Mouse (Mus musculus): ENCODE measurements around the gene Rps13. TPM values are rescaled to one million over a fixed set of nuclear protein-coding genes. Genes with fewer than 3 reads are reported as not detected.

Gene Rps13
- polyA plus RNA-seq, 1 experiment = 446 TPM

DNA sequence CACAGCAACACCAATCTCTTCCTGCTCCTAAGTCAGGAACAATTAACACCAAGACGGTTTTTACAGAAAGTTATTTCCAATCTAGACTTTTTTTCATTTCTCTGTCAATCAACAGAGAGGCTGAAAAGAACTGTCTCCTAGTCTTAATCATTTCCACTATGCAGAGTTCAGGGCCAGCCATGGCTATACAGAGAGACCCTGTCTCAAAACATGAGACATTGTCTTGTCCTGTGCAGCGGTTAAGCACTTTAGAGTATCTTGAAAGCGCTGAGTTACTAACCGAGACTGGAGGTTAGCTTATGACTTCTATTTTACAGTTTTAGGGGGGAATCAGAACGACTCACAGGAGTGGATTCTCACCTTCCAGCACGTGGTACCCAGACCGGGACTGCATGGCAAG is 5.2 kb downstream of the Rps13 start:
- no peak for TF ChIP-seq POLR2A (IDR thresholded peaks at IDR 0.05; ENCODE audit: borderline replicate concordance, control insufficient read depth, low read depth, low read length)
- Histone ChIP-seq H3K4me1 (ENCODE audit: control insufficient read depth, insufficient read depth, low read length) (peaks cover 2% of the 10 kb centered on the region; the same call in 1 of the 2 replicates), H3K4me3 (replicated peaks; ENCODE audit: control insufficient read depth, low read depth, low read length) (no peak overlapping the region), H3K27ac (ENCODE audit: control insufficient read depth, insufficient read depth, low read depth, low read length, poor library complexity) (no peak overlapping the region; the same call in 1 of the 2 replicates)
- WGBS = 74% methylated on average over 7 of the region's 7 CpGs

DNA sequence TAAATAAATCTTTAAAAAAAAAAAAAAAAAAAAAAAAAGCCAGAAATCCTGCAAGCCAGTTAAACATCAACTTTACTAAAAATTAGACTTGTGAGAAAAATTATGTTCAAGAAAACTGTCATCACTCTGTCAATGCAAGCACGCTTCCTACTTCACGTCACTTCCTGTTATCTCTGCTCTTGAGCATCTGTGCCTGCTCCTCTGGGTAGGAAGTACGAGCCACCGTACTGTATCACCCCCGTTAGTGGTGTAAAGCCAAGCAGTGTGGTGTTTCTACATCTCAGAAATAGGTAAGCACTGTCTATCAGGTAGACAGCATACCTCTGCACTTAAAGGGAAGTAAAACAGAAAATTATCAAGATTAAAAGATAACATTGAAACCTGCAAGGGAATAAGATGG is 6.1 kb downstream of the Rps13 start:
- TF ChIP-seq POLR2A (IDR thresholded peaks at IDR 0.05; ENCODE audit: borderline replicate concordance, control insufficient read depth, low read depth, low read length) (no peak), CTCF (IDR thresholded peaks at IDR 0.05; ENCODE audit: control insufficient read depth, insufficient read depth, low read length) (no peak)
- H3K4me3 ChIP-seq (replicated peaks; ENCODE audit: control insufficient read depth, low read depth, low read length) = no peak overlapping the region
- WGBS = 26% methylated on average over 5 of the region's 5 CpGs
- no peak overlapping the region for H3K27ac ChIP-seq (ENCODE audit: control insufficient read depth, insufficient read depth, low read depth, low read length, poor library complexity)
- H3K4me1 ChIP-seq (ENCODE audit: control insufficient read depth, insufficient read depth, low read length) = no peaks in the 10 kb centered on the region; the same call in 1 of the 2 replicates

DNA sequence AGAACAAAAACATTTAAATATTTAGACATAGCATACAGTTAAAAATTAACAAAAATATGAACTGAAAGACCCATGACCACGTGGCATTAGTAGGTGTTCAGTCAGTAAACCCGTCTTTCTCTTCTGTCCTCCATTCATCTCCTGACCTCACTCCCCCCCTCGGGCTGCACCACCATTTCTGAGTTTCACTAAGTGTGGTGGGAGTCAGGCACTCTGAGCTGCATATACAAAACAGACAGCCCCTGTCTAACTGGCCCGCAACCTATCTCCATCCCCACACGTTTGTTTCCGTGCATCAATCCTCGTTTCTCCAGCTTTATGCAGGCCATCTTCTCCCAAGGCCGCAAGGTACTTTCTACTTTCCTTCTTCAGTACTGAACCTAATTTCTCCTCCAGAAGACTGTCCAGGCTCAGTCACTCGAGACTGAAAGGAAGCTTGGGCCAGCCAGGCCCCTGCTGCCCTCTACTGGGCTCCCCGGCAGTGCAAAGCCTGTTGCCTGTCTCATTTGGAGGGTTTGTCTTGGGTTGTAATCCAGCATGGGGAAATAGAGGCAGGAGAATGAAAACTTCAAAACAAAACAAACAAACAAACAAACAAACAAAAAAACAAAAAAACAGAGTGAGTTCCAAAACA is 10.5 kb downstream of the Rps13 start:
- no peak overlapping the region for H3K4me3 ChIP-seq (replicated peaks; ENCODE audit: control insufficient read depth, low read depth, low read length)
- WGBS = 36% methylated on average over 10 of the region's 10 CpGs
- H3K4me1 ChIP-seq (ENCODE audit: control insufficient read depth, insufficient read depth, low read length) = no peaks in the 10 kb centered on the region
- H3K27ac ChIP-seq (ENCODE audit: control insufficient read depth, insufficient read depth, low read depth, low read length, poor library complexity) = no peak overlapping the region
- TF ChIP-seq CTCF (IDR thresholded peaks at IDR 0.05; ENCODE audit: control insufficient read depth, insufficient read depth, low read length) = peak; percentile 63
- no peak for TF ChIP-seq POLR2A (IDR thresholded peaks at IDR 0.05; ENCODE audit: borderline replicate concordance, control insufficient read depth, low read depth, low read length)

DNA sequence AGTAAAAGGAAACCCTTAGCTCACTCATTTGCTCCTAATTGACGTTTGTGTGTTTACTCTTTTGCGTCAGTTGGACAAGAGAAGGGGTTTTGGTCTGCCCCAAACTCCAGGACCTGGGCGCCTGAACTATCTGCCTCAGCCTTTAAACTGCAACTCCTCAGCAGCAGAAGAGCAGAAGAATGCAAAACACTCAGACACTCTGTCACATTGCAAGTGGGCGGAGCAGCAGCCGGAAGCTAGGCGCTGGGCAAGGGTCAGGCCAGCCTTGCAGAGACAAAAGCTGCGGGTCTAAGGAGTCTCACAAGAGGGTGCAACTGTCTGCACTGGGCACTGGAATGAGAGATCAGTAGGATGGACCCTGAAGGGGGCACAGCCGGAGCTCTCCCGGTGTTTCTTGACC is 24.5 kb downstream of the Rps13 start:
- no peak for TF ChIP-seq CTCF (IDR thresholded peaks at IDR 0.05; ENCODE audit: control insufficient read depth, insufficient read depth, low read length)
- TF ChIP-seq POLR2A (IDR thresholded peaks at IDR 0.05; ENCODE audit: borderline replicate concordance, control insufficient read depth, low read depth, low read length) = no peak
- WGBS = 34% methylated on average over 9 of the region's 9 CpGs
- H3K27ac ChIP-seq (ENCODE audit: control insufficient read depth, insufficient read depth, low read depth, low read length, poor library complexity) = no peak overlapping the region
- no peak overlapping the region for H3K4me3 ChIP-seq (replicated peaks; ENCODE audit: control insufficient read depth, low read depth, low read length)
- no peaks in the 10 kb centered on the region; the same call in 1 of the 2 replicates for H3K4me1 ChIP-seq (ENCODE audit: control insufficient read depth, insufficient read depth, low read length)

DNA sequence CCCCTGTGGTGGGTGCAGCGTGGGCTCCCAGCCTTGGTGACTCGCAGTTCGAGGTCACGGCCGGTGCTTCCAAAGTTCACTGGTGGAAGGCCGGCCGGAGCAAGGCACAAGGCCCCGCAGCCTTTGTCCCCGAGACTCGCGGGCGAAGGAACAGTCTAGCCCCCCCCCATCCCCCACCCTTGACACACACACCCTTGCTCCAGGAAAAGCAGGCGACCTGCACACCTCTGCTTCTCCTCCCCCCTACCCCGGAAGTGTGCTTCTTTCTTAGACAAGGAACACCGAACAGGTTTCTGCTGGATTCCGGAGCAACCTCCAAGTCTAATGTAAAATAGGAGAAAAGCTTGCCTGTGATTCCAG is 25.4 kb downstream of the Rps13 start:
- Histone ChIP-seq H3K4me3 (replicated peaks; ENCODE audit: control insufficient read depth, low read depth, low read length) (peak overlapping the region; percentile 64), H3K27ac (ENCODE audit: control insufficient read depth, insufficient read depth, low read depth, low read length, poor library complexity) (no peak overlapping the region)
- 2% methylated on average over 16 of the region's 16 CpGs for WGBS

DNA sequence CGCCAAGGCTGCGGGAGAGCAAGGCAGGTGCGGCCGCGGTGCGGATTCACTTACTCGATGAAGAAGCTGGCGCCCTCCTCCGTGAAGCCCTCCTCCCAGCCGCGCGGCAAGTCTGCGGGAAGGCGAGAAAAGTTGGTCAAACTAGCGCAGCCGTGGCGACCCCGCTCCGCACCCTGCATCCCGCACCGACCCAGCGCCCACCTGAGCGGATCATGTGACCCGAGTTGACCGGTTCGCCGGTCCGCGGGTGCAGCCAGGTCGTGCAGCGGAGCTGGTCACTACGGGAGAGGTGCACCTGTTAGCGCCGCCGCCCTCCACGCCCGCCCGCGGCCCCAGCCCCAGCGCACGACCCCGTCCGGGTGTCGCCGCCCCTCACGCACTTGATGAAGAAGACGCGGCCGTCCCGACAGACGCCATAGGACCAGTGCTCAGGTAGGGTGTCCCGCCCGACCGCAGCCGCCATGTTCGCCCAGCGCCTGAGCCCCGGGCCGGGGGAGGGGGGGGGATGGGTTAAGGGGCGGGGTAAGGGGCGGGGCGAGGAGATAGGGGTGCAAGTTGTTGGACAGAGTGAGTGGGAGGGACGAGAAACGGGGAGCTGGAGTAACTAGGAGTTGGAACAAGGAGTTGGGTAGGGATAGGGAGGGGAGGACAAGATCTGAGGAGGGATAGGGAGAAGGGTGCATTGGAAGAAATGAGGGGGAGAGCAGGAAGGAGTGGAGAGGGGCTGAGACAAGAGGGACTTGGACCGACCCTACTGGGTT is 25.9 kb downstream of the Rps13 start, which contains the start of gene Plekha7:
TSS of gene Plekha7 (minus strand) at position 506 of the 761 bp plus-strand sequence.
- H3K4me1 ChIP-seq (ENCODE audit: control insufficient read depth, insufficient read depth, low read length) = no peaks in the 10 kb centered on the region; the same call in 1 of the 2 replicates
- H3K4me3 ChIP-seq (replicated peaks; ENCODE audit: control insufficient read depth, low read depth, low read length) = peak within 1 kb of the TSS; percentile 69
- no peak within 1 kb of the TSS; the same call in 1 of the 2 replicates for H3K27ac ChIP-seq (ENCODE audit: control insufficient read depth, insufficient read depth, low read depth, low read length, poor library complexity)
- under 1% methylated on average over 64 of the region's 65 CpGs for whole genome bisulfite sequencing
- TF ChIP-seq POLR2A (IDR thresholded peaks at IDR 0.05; ENCODE audit: borderline replicate concordance, control insufficient read depth, low read depth, low read length) (no peak), CTCF (IDR thresholded peaks at IDR 0.05; ENCODE audit: control insufficient read depth, insufficient read depth, low read length) (no peak)

More for the DNA sequence above, 25.4 kb downstream of the Rps13 start:
- TF ChIP-seq CTCF (IDR thresholded peaks at IDR 0.05; ENCODE audit: control insufficient read depth, insufficient read depth, low read length) = no peak
- no peak for TF ChIP-seq POLR2A (IDR thresholded peaks at IDR 0.05; ENCODE audit: borderline replicate concordance, control insufficient read depth, low read depth, low read length)
- no peaks in the 10 kb centered on the region; the same call in 1 of the 2 replicates for H3K4me1 ChIP-seq (ENCODE audit: control insufficient read depth, insufficient read depth, low read length)

DNA sequence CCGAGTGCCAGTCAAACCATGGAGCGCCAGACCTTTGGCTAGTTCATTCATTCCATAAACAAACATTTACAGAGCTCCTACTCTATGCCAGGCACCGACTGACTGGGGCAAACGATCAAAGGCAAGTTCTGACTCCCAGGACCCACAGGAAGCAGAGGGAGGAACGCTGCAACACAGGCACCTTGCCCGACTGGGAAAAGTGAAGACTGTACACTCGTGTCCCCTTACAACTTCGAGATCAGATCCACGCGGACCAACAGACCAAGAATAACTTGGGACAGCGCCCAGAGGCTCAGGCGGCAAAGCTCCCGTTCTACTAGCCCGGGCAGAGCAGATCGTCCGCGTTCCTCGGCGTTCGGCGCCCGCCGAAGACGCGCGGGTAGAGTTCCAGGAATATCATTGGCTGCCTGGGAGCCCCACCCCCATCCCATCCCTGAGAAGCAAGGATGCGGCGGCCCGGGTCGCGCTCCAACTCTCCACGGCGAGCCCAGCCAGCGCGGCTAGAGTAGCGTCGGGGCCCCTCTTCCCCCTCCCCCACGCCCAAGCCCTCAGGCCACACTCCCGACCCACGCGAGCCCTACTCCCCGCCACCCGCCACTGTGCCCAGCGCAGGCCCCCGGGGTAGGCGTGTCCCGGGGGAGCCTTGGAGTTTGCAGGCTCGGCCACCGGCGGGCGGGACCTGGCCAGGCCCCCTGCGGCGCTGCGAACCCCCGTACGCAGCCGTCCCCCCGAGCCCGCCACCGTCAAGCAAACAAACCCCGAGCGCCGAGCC is 26.7 kb downstream of the Rps13 start:
- no peak for TF ChIP-seq POLR2A (IDR thresholded peaks at IDR 0.05; ENCODE audit: borderline replicate concordance, control insufficient read depth, low read depth, low read length)
- no peak for TF ChIP-seq CTCF (IDR thresholded peaks at IDR 0.05; ENCODE audit: control insufficient read depth, insufficient read depth, low read length)
- H3K27ac ChIP-seq (ENCODE audit: control insufficient read depth, insufficient read depth, low read depth, low read length, poor library complexity) = no peak overlapping the region; the same call in 1 of the 2 replicates
- under 1% methylated on average over 63 of the region's 63 CpGs for WGBS
- H3K4me1 ChIP-seq (ENCODE audit: control insufficient read depth, insufficient read depth, low read length) = no peaks in the 10 kb centered on the region; the same call in 1 of the 2 replicates
- peak overlapping the region; percentile 69 for H3K4me3 ChIP-seq (replicated peaks; ENCODE audit: control insufficient read depth, low read depth, low read length)

DNA sequence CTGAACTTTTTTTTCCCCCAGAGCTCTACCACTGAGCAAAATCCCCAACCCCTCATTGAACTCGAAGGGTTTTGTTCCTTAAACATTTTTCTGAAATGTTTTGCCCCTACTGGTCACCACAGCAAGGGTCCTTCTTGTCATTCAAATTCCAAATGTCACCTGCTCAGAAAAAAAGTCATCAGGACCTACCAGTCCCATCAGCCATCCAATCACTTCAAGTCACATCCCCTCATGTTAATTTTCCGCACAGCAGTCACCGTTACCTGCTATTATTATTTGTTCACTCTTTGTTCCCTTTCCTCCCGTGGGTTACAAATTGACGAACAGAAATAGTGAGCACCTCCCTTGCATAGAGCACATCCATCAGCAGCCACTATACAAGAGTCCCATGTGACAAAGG is 27.4 kb downstream of the Rps13 start:
- H3K27ac ChIP-seq (ENCODE audit: control insufficient read depth, insufficient read depth, low read depth, low read length, poor library complexity) = no peak overlapping the region
- no peak for TF ChIP-seq POLR2A (IDR thresholded peaks at IDR 0.05; ENCODE audit: borderline replicate concordance, control insufficient read depth, low read depth, low read length)
- no peak for TF ChIP-seq CTCF (IDR thresholded peaks at IDR 0.05; ENCODE audit: control insufficient read depth, insufficient read depth, low read length)
- WGBS = 9% methylated on average over 5 of the region's 5 CpGs
- no peak overlapping the region for H3K4me3 ChIP-seq (replicated peaks; ENCODE audit: control insufficient read depth, low read depth, low read length)
- no peaks in the 10 kb centered on the region; the same call in 1 of the 2 replicates for H3K4me1 ChIP-seq (ENCODE audit: control insufficient read depth, insufficient read depth, low read length)
